Mouse (Mus musculus): ENCODE results near the gene Fah.

Gene Fah

GRCm38 (mm10) chr7:84606293-84606749 is at the start of gene Fah:
Gene Fah, minus strand, starts transcription at chr7:84606722.
- DNase-seq (ENCODE audit: low read depth, low spot score), result peak; percentile 13

DNA sequence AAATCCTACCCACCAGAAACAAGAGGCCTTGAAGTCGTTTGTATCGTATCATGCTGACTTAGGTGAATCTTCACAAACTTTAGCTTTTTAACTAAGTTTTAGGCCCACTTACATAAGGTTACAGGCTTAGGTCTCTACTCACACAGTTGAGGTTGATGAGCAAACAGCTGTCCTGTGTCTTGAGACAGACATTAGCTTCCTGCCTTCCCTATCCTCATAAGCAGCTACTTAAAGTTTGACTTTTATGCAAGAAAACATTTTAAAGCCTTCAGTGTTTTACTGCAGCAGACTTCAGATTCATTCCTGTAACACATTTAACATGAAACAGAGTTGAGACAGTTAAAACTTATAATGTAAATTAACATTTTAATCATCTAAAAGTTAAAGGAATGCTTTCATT is 46.2 kb upstream of the Fah start:
- DNase-seq (ENCODE audit: low read depth, low spot score), result no peak

DNA sequence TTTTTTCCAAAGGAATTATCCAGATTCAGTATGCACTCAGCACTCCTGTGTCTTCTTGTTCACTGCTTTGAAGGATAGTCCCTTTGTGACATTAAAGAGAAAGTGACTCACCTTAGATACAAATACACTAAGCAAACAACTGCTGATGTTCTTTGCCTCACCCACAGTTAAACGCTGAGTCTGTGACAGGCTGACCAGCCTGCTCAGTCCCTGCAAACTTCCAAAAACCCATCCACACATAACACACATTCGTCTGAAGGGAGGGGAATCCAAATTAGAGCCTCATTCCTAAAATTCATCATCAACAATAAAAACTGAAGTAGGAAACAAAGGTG is 45.4 kb upstream of the Fah start:
- DNase-seq (ENCODE audit: low read depth, low spot score), result no peak

GRCm38 (mm10) chr7:84651303-84651986 is 44.9 kb upstream of the Fah start:
- no peak for DNase-seq (ENCODE audit: low read depth, low spot score)

- DNase-seq (ENCODE audit: low read depth, low spot score), result no peak
These were observed 42.5 kb upstream of the Fah start for GRCm38 (mm10) chr7:84649016-84649415.

DNA sequence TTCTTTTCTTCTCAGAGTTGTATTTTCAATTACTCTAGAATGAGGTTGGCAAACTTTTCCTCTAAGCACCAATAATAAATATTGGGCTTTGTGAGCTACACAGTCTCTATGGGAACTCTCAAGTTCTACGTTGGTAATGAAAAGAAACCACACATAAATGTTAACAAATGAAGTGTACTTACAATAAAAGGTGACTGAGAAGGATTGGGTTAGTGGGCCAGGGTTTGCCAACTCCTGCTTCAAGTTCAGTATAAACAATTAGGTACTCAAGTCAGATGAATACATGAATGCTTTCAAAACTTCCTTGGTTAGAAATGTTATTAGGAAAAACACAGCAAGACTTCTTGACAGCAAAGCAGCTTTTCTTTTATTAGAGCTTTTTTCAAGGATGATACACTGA is 39.7 kb upstream of the Fah start:
- no peak for DNase-seq (ENCODE audit: low read depth, low spot score)

- DNase-seq (ENCODE audit: low read depth, low spot score), result no peak
These were observed 36.9 kb upstream of the Fah start for GRCm38 (mm10) chr7:84643270-84643998.

- DNase-seq (ENCODE audit: low read depth, low spot score), result no peak
These were observed 35.8 kb upstream of the Fah start for GRCm38 (mm10) chr7:84642159-84642928.

DNA sequence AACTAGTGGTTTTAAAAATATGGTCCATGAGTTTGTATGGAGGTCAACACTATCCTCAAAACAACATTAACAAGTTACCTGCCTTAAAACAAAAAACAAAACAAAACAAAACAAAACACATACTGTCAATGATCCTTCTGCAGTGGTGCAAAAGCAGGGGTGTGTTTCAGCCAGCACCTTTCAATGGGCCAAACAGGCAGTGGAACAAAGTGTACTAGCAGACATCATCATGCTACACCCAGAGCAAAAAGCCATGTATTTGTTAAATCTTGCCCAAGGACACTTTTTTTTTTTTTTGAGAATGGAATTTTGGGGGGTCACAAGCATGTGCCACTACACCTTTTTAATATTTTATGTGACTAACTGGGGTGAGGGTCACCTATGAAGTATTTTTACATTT is 30.4 kb upstream of the Fah start:
- no peak for DNase-seq (ENCODE audit: low read depth, low spot score)

DNA sequence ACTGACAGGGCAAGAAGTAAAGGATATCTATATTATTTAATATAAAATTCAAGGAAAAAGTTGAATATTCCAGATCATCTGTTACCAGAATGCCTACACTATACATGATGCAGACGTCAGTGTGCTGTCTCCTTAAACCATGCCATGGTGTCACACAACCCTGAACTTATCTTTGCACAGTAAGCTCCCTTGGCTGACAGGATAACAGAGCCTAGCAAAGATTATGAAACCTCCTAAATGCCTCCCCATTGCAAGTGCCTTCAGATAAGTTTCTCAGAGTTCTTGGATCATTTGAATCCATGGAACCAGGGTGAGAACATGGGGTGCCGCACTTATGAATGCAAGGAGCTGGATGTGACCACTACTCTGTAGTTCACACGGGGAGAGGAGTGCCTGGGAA is 25.4 kb upstream of the Fah start:
- no peak for DNase-seq (ENCODE audit: low read depth, low spot score)

DNA sequence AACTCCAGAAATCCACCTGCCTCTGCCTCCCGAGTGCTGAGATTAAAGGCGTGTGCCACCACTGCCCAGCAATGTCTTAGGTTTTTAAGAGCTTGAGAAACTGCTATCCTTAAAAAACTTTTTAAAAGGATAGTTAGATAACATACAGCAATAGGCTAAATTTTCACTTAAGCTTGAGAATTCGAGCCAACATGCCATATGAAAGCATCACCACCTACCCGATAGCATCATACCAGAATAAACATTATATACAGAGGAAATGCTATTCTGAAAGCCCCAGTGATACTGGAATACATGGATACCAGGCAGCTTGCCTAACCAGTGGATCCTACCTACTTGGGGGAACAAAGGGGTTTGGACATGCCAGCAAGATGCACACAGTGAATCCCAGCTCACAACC is 17.2 kb upstream of the Fah start:
- DNase-seq (ENCODE audit: low read depth, low spot score), result no peak

DNA sequence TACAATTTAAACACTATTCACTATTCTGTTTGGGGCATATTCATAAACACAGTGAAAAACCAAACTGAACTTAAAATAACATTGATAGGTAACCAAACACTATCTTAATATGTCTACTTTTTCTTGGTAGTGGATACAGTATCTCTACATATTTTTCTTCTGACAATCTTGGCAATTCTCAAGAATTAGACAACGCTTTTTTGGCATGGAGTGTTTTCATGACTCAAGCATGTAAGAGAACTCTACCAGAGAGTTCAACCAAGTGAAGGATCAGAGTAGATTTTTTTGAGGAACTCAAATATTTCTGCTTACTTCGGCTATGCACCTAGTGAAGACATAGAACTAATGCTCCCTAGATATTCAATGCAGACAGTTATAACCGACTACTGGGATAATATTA is 14.4 kb upstream of the Fah start:
- no peak for DNase-seq (ENCODE audit: low read depth, low spot score)

DNA sequence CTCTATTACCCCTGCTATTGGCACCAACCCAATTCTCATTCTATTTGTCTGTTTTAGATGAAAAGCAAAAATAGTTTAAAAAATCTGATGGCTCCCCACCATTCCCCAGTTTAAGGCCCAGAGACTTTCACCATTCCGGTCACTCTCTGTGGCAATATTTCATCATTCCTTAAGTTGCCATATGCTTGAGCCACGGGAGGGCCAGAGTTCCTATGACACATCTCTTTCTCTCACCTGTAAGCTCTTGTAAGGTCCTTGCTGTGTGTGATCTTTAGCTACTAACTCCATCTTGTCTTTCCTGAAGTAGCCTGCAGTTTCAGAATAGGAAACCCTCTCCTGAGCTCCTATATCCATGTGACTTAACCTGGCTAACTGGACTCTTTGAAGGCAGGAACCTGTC is 12.4 kb upstream of the Fah start:
- DNase-seq (ENCODE audit: low read depth, low spot score), result no peak

DNA sequence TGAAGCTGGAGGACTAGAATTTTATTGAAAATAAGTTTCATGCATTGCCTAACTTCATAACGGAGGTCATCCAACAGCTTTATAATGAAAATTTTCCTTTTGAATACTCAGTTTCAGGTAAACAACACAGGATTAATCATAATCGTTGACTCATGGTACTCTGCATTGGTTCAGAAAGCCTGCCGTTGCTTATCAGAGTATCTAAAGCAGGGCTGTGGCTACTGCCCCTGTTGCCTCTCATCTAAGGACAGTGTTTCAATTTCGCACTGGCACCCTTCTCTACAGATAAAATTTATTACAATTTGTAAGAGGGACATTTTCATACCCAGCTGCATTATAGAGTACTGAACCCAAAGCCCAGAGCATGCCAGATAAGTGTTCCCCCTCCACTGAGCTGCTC is 5.9 kb upstream of the Fah start:
- no peak for DNase-seq (ENCODE audit: low read depth, low spot score)

GRCm38 (mm10) chr7:84611609-84612008 is 5.1 kb upstream of the Fah start:
- peak; percentile 13 for DNase-seq (ENCODE audit: low read depth, low spot score)

GRCm38 (mm10) chr7:84605704-84606292 is 724 bp downstream of the Fah start:
- DNase-seq (ENCODE audit: low read depth, low spot score), result peak; percentile 44

- DNase-seq (ENCODE audit: low read depth, low spot score), result peak; percentile 32
These were observed 1.4 kb downstream of the Fah start for GRCm38 (mm10) chr7:84605033-84605687.

DNA sequence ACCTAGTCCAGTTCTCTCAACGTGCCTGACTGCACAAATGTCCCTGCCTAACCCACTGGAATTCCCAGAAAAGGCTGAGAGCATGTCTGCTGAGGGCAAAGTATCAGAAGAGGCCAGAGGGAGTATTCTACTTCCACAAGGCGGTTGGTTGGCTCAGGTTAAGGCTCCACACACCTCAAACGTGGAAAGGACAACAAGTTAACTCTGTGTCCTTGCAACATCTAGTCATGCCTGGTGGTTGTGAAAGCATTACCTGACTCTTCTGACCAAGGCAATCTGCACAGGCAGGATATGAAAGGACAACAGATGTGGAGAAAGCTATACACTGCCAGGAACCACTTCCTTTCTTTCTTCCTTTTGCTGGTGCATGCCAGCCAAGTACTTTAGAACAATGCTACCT is 2.0 kb downstream of the Fah start:
- DNase-seq (ENCODE audit: low read depth, low spot score), result no peak

- DNase-seq (ENCODE audit: low read depth, low spot score), result no peak
These were observed 5.2 kb downstream of the Fah start for GRCm38 (mm10) chr7:84601331-84601730.

DNA sequence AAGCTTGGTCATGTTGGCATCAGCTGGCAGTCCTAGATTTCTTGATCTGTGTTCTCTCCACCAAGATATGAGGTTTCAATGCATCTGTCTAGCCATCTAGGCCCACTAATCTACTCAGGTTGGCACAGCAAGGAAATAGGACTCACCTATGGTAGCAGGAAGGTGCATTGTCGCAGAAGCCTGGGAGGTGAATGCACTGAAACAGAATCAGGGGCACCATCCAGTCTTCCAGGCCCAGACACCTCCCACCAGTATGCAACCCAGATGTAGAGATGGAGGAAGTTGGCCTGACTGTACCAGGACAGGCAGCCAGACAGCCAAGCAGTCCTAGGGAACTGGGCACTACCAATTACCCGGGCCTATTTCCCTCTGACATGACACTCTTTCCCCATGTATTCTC is 5.9 kb downstream of the Fah start:
- DNase-seq (ENCODE audit: low read depth, low spot score), result no peak

DNA sequence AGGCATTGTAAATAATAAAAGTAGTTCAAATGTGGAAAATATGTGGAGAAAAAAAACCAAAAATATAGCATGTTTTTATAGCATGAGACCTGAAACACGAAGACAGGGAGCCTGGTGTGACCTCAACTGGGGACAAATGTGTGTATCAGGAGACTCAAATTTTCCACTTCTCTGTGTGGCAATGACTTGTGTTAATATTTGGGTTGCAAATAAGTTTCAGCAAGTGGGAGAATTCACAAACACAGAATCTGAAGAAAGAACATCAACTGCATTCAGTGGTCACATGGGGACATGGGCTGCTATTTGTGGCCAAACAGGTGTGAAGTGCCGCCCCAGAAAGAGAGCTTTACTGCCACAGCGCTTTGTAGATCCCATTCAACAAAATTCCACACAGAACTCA is 9.9 kb downstream of the Fah start:
- DNase-seq (ENCODE audit: low read depth, low spot score), result peak; percentile 36

DNA sequence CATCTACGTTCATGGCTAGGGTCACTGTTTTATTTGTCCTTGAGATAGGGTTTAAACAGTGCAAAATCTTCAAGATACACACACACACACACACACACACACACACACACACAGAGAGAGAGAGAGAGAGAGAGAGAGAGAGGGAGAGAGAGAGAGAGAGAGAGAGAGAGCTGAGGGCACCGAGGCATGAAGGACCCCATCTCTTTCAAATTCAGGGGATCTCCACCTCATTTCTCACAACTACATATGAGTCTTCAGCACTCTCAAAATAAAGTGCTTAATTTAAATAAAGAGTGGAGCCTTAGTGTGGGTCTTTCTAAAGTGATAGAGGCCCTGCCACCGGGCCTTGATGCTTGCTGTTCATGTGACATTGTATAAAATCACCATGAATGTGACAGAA is 10.5 kb downstream of the Fah start:
- peak; percentile 26 for DNase-seq (ENCODE audit: low read depth, low spot score)
